Mouse (Mus musculus): ENCODE measurements around the gene Ssrp1. TPM values are rescaled to one million over a fixed set of nuclear protein-coding genes. Genes with fewer than 3 reads are reported as not detected.

The Ssrp1 gene
- polyA plus RNA-seq, 1 experiment from 2014 or later: 303 TPM

DNA sequence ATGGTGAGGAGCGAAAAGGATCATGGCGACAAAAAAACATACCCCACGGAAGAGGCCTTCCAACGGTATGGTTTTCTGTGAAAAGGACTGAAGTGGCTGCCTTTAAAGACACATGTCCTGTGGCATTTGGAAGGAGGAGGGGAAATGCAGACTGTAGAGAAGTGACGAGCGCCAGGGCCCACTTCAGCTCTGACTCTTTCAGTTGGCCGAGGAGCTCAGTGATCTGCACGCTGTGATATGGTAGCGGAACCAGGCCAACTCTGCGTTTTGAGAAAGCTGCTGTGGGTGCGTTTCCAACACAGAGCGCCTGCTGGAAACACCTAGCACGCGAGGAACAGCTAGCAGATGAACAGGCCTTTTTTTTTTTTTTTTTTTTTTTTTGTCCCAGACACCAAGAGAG lies 24.4 kb upstream of the Ssrp1 start:
- no peaks in the 10 kb centered on the region for H3K9me3 ChIP-seq
- no peak overlapping the region for H3K27ac ChIP-seq
- ATAC-seq (ENCODE audit: borderline replicate concordance, extremely low read depth, low FRiP score, low TSS enrichment): no peak
- no peak overlapping the region for H3K4me2 ChIP-seq
- no peak overlapping the region for H3K9ac ChIP-seq
- no peak overlapping the region for H3K4me3 ChIP-seq
- no peaks in the 10 kb centered on the region for H3K27me3 ChIP-seq
- 72% methylated on average over 14 of the region's 14 CpGs for WGBS
- peaks cover 8% of the 10 kb centered on the region; the same call in 1 of the 2 replicates for H3K4me1 ChIP-seq
- no peaks in the 10 kb centered on the region for H3K36me3 ChIP-seq

DNA sequence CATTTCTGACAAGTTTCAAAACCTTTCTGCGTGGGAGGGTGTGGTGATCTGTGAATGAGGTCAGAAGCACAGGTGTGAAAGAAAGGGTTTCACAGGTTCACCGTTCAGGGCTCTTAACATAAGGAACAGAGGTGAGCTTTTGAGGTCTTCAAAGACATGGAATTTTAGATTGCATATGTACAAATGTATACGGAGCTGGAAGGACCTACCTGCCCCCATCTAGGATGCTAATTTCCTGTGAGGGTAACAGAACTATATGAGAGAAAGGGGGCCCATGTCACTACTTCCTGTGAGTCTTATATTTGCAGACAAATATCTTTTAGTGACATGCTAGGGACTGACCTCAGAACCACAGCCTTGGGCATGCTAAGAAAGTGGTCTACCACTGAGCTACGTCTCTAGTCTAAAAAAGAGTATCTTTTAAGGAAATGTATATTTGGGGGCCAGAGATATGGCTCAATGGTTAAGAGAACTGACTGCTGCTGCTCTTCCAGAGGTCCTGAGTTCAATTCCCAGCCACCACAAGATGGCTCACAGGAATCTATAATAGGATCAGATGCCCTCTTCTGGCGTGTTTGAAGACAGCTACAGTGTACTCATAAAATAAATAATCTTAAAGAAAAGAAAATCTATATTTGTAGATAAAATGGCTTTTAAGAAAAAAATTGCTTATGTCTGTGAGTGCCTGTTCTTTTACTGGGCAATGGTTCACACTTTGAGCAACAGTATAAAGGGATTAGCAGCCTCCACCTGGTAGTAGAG lies 23.0 kb upstream of the Ssrp1 start:
- ATAC-seq (ENCODE audit: borderline replicate concordance, extremely low read depth, low FRiP score, low TSS enrichment): no peak
- H3K9ac ChIP-seq: no peak overlapping the region
- H3K27me3 ChIP-seq: no peaks in the 10 kb centered on the region
- H3K36me3 ChIP-seq: no peaks in the 10 kb centered on the region
- 66% methylated on average over 5 of the region's 5 CpGs for WGBS
- no peak overlapping the region for H3K4me3 ChIP-seq
- H3K9me3 ChIP-seq: no peaks in the 10 kb centered on the region
- H3K27ac ChIP-seq: no peak overlapping the region
- no peak overlapping the region for H3K4me2 ChIP-seq
- H3K4me1 ChIP-seq: peaks cover 8% of the 10 kb centered on the region; the same call in 1 of the 2 replicates

DNA sequence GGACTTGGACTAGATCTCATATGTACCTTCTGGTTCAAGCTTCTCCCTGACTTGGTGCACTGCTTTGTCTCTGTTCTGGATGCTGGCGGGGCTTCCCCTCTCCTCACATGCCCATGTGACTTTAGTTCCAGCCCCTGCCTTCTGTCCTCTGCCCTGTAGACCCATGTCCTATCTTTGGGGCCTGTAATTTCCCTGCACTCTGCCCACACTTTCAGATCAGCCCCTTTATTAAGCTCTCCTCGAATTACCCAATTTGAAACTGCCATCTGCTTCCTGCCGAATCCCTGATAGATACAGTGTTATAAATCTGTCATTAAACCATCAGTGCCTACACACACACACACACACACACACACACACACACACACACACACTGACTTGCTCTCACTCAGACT lies 22.4 kb upstream of the Ssrp1 start:
- Histone ChIP-seq H3K27ac (no peak overlapping the region), H3K27me3 (no peaks in the 10 kb centered on the region), H3K36me3 (no peaks in the 10 kb centered on the region), H3K4me2 (no peak overlapping the region), H3K4me1 (peaks cover 8% of the 10 kb centered on the region; the same call in 1 of the 2 replicates), H3K9me3 (no peaks in the 10 kb centered on the region), H3K4me3 (no peak overlapping the region), H3K9ac (no peak overlapping the region)
- 39% methylated on average over 3 of the region's 3 CpGs for WGBS
- ATAC-seq (ENCODE audit: borderline replicate concordance, extremely low read depth, low FRiP score, low TSS enrichment): no peak

DNA sequence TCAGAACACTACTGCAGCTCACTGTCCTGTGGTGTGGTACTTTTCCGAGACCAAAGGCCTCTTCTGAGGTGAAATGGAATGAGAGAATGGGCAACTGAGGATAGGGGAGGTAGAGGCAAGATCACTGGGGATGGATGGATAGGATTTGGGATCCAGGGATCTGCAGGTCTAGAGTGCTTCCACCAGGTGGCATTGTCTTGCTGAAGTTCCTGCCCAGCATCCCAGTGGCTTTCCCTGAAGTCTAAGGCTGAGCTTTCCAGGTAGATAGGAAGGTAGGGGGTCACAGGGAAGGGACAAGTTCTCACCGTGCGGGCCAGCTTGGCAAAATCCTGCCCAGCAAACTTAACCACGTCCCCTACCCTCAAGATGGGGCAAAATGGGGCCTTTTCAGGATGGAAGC lies 15.0 kb upstream of the Ssrp1 start:
- H3K4me3 ChIP-seq: no peak overlapping the region
- no peak overlapping the region for H3K4me2 ChIP-seq
- no peaks in the 10 kb centered on the region for H3K4me1 ChIP-seq
- H3K9me3 ChIP-seq: no peaks in the 10 kb centered on the region
- 12% methylated on average over 4 of the region's 4 CpGs for WGBS
- H3K27me3 ChIP-seq: no peaks in the 10 kb centered on the region
- ATAC-seq (ENCODE audit: borderline replicate concordance, extremely low read depth, low FRiP score, low TSS enrichment): no peak
- no peak overlapping the region for H3K27ac ChIP-seq
- no peak overlapping the region for H3K9ac ChIP-seq
- H3K36me3 ChIP-seq: no peaks in the 10 kb centered on the region

DNA sequence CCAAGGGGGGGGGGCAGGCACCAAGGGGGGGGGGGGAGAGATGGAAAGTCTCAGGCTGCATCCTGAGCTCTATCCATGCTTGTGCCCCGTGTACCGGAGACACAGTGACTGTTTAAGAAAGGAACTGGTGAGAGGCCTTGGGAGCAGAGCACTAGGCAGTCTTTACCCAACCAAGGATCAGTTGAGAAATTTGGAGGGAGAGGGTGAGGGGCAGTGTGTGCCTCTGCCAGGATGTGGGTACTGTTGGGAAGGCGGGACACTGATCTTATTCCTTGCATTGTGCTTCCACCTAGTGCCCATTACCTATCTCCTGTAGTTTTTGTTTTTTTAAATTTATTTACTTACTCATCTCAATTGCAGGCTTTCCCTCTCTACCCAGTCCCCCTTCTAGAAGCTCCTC lies 10.9 kb upstream of the Ssrp1 start:
- Histone ChIP-seq H3K9ac (no peak overlapping the region), H3K36me3 (no peaks in the 10 kb centered on the region), H3K4me1 (0 out of 2 replicates have a peak, but pooled peaks cover 4% of the 10 kb centered on the region), H3K4me3 (no peak overlapping the region), H3K27ac (no peak overlapping the region), H3K9me3 (no peaks in the 10 kb centered on the region), H3K4me2 (no peak overlapping the region), H3K27me3 (no peaks in the 10 kb centered on the region)
- 76% methylated on average over 3 of the region's 3 CpGs for WGBS
- no peak for ATAC-seq (ENCODE audit: borderline replicate concordance, extremely low read depth, low FRiP score, low TSS enrichment)

DNA sequence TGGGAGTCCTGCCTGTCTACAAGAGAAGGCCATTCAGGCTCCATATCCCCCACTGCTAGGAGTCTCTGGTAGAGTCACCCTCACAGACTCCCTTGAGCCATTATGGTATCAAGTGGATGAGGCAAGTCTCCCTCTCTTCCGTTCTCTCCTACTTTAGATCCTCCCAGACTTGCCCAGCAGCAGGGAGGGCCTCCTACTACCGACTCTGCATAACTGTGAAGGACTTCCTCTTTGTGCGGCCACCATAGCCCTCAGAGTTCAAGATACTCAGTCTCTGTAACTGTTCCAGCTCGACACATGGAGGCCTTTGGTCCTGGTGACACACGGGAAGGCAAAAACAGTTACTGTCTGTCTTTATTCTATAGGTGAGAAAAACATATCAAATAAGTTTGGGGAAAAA lies 9.8 kb upstream of the Ssrp1 start:
- WGBS: 57% methylated on average over 5 of the region's 5 CpGs
- Histone ChIP-seq H3K4me3 (no peak overlapping the region), H3K27ac (no peak overlapping the region), H3K9me3 (no peaks in the 10 kb centered on the region), H3K9ac (no peak overlapping the region), H3K4me2 (no peak overlapping the region), H3K4me1 (0 out of 2 replicates have a peak, but pooled peaks cover 4% of the 10 kb centered on the region), H3K27me3 (no peaks in the 10 kb centered on the region), H3K36me3 (no peaks in the 10 kb centered on the region)
- no peak for ATAC-seq (ENCODE audit: borderline replicate concordance, extremely low read depth, low FRiP score, low TSS enrichment)

DNA sequence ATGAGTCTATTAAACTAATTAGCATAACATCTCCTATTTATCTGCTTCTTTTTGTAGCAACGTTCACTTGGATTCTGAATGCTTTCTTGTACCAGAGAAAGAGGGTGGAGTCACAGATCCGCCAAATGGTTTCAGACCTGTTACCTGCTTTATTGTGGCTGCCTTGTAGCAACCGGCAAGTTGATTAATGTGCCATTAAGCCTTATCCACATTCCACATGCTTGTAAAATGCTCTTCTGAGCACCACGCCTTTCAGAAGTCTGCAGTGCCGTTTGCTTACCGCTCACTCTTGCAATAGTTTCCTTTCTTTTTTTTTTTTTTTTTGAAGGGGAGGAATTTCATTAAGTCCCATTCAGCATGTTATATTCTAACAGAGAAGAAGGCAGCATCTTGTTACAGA lies 7.1 kb upstream of the Ssrp1 start:
- no peak overlapping the region for H3K9ac ChIP-seq
- H3K27me3 ChIP-seq: no peaks in the 10 kb centered on the region
- no peaks in the 10 kb centered on the region for H3K9me3 ChIP-seq
- WGBS: 31% methylated on average over 6 of the region's 6 CpGs
- no peak for ATAC-seq (ENCODE audit: borderline replicate concordance, extremely low read depth, low FRiP score, low TSS enrichment)
- 0 out of 2 replicates have a peak, but pooled peaks cover 4% of the 10 kb centered on the region for H3K4me1 ChIP-seq
- no peaks in the 10 kb centered on the region for H3K36me3 ChIP-seq
- no peak overlapping the region for H3K4me2 ChIP-seq
- H3K4me3 ChIP-seq: no peak overlapping the region
- H3K27ac ChIP-seq: no peak overlapping the region

DNA sequence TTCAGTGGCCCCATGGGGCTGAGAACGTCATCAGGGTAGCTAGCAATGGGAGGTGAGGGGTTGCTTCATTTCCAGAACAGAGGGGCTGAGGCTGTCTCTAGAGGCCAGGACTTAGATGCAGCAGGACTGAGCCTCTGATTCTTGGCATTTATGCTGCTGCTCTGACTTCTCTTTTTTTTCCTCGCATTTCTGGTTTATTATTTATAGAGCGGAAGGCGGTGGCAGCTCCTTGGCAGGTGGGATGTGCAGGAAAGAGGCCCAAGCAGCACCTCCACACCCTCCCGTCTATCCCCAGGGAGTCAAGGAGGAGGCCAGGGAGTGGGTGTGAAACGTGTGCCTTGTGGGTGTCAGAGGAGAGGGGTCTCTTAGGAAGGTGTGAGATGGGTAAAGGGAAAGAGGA lies 6.0 kb upstream of the Ssrp1 start:
- Histone ChIP-seq H3K27me3 (no peaks in the 10 kb centered on the region), H3K9ac (no peak overlapping the region), H3K9me3 (no peaks in the 10 kb centered on the region), H3K4me2 (no peak overlapping the region), H3K4me3 (no peak overlapping the region), H3K36me3 (no peaks in the 10 kb centered on the region), H3K4me1 (0 out of 2 replicates have a peak, but pooled peaks cover 4% of the 10 kb centered on the region), H3K27ac (no peak overlapping the region)
- ATAC-seq (ENCODE audit: borderline replicate concordance, extremely low read depth, low FRiP score, low TSS enrichment): no peak
- WGBS: 50% methylated on average over 6 of the region's 6 CpGs

DNA sequence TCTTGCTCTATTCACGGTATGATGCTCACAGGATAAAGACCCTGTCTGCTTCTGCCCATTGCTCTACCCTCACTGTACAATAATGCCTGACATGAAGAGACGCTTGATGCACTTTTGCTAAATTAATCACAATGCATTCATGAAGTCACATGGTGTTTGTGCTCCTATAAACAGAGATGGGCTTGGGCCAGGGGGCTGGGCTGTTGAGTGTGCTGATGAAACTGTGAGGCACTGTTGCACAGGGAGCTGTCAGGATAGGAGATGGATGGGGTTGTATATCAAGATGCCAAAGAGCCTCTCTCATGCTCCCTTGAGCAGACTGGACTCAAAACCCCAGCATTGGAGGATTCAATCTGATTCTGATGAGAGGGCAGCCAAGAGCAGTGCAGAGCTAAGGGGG lies 3.9 kb upstream of the Ssrp1 start:
- 73% methylated on average over 2 of the region's 2 CpGs for WGBS
- H3K36me3 ChIP-seq: no peaks in the 10 kb centered on the region
- H3K27me3 ChIP-seq: no peaks in the 10 kb centered on the region
- H3K4me2 ChIP-seq: no peak overlapping the region
- no peaks in the 10 kb centered on the region for H3K9me3 ChIP-seq
- H3K4me3 ChIP-seq: no peak overlapping the region
- no peak for ATAC-seq (ENCODE audit: borderline replicate concordance, extremely low read depth, low FRiP score, low TSS enrichment)
- H3K27ac ChIP-seq: no peak overlapping the region
- peaks cover 6% of the 10 kb centered on the region; the same call in 1 of the 2 replicates for H3K4me1 ChIP-seq
- no peak overlapping the region for H3K9ac ChIP-seq

DNA sequence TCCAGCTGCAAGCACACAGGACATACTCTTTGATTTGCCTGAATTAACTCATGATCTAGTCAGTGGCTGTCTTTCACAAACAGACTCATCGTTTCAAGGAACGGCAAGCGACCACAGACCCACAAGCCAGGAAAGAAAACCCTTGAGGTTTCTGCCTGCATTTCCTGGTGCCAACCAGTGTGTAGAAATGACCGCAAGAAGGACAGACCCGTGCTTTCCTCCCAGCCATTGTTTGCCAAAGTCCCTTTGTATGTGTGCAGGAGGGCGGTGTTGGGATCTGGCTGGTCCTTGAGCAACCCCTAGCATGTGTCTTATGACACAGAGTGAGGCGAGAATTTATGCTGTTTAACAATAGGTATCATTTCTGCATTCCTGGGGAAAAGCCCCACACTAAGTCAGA lies 2.9 kb upstream of the Ssrp1 start:
- no peak overlapping the region for H3K4me3 ChIP-seq
- peaks cover 13% of the 10 kb centered on the region; the same call in 1 of the 2 replicates for H3K4me1 ChIP-seq
- ATAC-seq (ENCODE audit: borderline replicate concordance, extremely low read depth, low FRiP score, low TSS enrichment): no peak
- 76% methylated on average over 7 of the region's 7 CpGs for WGBS
- H3K9me3 ChIP-seq: no peaks in the 10 kb centered on the region
- H3K27me3 ChIP-seq: no peaks in the 10 kb centered on the region
- H3K36me3 ChIP-seq: 0 out of 2 replicates have a peak, but pooled peaks cover under 1% of the 10 kb centered on the region
- no peak overlapping the region for H3K9ac ChIP-seq
- no peak overlapping the region for H3K27ac ChIP-seq
- no peak overlapping the region for H3K4me2 ChIP-seq

DNA sequence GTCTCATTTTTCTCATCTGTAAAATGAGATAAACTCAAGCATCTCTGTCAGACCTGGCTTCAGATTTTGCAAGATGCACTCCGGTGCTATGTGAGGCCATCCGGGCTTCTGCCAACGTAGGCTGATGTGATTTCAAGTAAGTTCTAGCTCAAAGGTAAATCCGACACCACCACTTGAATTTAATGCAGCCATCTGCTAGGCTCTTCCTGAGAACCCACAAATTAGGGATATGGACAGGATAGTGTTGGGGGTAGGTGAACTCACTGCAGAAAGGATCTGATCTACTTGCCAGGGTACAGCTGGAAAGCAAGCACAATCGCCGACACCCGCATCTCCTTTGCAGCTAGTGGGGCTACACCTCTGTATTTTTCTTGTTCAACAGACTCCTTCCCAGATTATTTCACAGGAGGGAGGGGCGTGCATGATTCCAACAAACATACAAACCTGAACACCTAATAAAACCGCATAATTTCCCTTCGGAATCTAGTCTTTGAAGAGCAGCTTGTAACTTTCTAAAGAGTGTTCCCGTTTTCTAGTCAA lies 457 bp upstream of the Ssrp1 start:
- Histone ChIP-seq H3K4me2 (peak overlapping the region; percentile 68), H3K4me3 (peak overlapping the region; percentile 87), H3K9ac (peak overlapping the region; percentile 90), H3K27me3 (no peaks in the 10 kb centered on the region), H3K27ac (peak overlapping the region; percentile 1; the same call in 1 of the 2 replicates), H3K9me3 (no peaks in the 10 kb centered on the region), H3K36me3 (peaks cover 25% of the 10 kb centered on the region), H3K4me1 (peaks cover 9% of the 10 kb centered on the region; the same call in 1 of the 2 replicates)
- ATAC-seq (ENCODE audit: borderline replicate concordance, extremely low read depth, low FRiP score, low TSS enrichment): peak; percentile 46; the same call in 1 of the 2 replicates
- 6% methylated on average over 11 of the region's 11 CpGs for WGBS

DNA sequence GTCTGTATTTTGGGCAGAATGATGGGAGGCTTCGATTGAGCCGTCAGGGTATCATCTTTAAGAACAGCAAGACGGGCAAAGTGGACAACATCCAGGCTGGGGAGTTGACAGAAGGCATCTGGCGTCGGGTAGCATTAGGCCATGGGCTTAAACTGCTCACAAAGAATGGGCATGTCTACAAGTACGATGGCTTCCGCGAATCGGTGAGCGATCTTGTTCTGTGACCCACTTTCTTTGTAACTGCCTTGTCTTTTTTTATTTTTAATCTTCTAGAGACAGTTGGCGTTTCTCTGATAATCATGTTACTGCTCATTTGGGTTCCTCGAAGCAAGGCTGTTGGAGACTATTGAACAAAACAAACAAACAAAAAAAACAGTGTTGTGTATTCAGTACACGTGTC lies 1.3 kb downstream of the Ssrp1 start:
- 70% methylated on average over 13 of the region's 13 CpGs for WGBS
- H3K4me3 ChIP-seq: peak overlapping the region; percentile 87
- no peak overlapping the region for H3K27ac ChIP-seq

More for the DNA sequence above, 1.3 kb downstream of the Ssrp1 start:
- H3K4me2 ChIP-seq: peak overlapping the region; percentile 68
- H3K36me3 ChIP-seq: peaks cover 42% of the 10 kb centered on the region
- no peaks in the 10 kb centered on the region for H3K9me3 ChIP-seq
- no peak for ATAC-seq (ENCODE audit: borderline replicate concordance, extremely low read depth, low FRiP score, low TSS enrichment)
- no peaks in the 10 kb centered on the region for H3K27me3 ChIP-seq
- peak overlapping the region; percentile 90 for H3K9ac ChIP-seq
- peaks cover 9% of the 10 kb centered on the region; the same call in 1 of the 2 replicates for H3K4me1 ChIP-seq
